Mouse (Mus musculus): ENCODE measurements at regions not wholly inside any gene's neighbourhood (a gene's known extent, or its start where the extent isn't known, plus 50 kb on each side); places are given as distances from the start of the nearest gene placed in this dataset.

DNA sequence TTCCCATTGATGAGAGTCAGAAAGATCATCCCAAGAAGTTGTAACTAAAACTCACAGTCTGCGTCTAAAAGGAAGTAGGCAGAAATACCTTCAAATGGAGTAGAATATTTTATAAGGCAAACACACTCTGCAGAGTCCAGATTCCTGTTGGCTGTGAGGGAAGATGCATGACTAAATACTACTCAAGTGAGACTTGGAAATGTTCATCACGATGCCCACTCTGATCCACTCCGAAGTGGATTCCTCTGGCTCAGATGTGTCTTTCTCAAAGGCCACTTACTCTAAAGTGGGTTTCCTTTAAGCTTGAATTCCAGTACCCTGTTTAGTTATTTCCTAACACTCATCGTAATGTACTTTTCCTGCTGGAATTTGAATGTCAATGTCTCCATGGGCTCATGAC lies 385.2 kb upstream of the Gm10131 start:
- DNase-seq (ENCODE audit: low read depth in 1 of 2, low spot score in 2 of 2): no peak

DNA sequence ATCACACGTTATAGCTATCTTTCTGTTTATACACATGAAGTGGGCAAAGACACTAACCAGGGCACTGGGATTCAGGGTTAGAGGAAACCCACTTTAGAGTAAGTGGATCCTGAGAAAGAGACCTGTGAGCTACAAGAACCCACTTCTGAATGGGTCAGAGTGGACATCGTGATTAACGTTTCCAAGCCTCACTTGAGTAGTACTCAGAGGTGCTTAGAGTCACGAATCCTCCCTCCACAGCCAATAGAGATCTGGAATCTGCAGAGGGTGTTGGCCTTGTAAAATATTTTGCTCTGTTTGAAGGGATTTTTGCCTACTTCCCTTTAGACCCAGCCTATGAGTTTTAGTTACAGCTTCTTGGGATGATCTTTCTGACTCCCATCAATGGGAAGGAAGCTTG lies 384.4 kb upstream of the Gm10131 start:
- DNase-seq (ENCODE audit: low read depth in 1 of 2, low spot score in 2 of 2): no peak

DNA sequence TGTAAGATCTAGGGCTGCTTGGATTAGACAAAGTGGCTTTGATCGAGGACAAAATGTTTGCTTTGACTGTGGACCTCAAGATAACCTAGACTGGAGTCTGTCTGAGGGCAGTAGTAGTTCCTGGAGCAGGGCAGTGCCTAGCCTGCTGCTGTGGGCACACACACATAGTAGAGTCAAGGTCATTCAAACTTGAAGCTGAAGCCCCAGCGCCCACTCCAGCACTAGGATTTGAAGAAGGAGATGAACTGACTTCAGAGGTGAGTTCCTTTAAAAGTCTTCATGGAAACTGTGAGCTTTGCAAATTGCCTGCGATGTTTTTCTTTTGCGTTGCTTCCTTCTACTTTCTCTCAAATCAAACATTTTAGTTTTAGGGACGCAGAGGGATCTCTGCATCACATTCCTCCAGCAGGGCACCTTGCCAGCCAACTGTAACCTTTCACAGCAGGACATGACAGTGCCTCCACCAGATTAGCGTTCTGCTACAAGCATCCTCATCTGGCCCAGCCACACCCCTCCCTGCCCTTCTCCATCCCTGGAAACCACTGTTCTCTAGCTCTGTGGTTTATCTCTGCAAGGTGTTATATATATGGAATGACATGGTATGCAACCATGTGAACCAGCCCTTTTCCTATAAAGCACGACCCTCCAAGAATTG lies 377.3 kb upstream of the Gm10131 start:
- DNase-seq (ENCODE audit: low read depth in 1 of 2, low spot score in 2 of 2): no peak

DNA sequence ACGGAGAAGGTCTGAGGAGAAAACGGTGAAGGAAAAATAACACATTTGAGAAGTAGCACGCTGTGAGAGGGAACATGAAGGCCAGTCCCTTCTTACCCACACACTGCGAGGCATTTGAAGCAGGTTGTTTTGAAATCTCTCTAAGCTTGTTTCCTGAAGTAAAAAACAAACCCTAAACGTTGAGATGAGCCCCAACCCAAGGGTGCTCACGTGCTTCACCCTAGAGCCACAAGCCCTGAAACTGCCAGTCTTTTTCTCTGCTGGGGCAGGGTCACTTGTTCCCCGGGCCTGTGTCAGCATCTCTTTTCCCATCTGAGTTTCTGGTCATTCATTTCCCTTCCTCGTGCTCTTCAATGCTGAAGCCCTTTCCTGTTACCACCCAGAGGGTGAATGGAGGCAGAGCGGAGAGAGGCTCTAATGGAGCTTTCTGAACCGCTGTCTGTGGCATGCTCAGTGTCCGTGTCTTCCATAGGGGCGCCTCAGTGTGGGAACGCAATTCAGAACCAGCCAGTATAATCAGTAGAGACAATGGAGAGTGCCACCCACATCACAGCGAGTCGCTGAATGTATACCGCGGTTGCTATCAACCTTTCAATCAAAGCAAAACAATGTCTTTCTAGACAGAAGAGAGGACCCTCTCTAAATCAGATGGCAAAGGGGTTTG lies 375.0 kb upstream of the Gm10131 start:
- no peak for DNase-seq (ENCODE audit: low read depth in 1 of 2, low spot score in 2 of 2)

DNA sequence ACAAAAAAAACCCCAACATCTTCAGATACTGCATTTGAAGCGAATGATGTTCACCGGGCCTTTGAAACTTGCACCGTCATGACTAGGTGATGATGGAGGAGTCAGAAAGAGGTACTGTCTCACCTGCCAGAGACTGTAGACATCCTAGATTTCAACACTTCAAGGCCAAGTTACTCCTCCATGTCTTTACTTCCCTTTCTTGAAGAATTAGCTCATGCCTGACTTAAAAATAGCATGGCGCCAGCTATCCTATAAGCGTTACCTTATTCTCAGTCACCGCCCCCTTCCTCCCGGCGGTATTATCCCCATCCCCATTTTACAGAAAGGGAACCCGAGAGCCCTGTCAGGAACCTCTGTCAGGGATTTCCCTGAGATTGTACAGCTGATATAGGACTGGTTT lies 374.4 kb upstream of the Gm10131 start:
- no peak for DNase-seq (ENCODE audit: low read depth in 1 of 2, low spot score in 2 of 2)

DNA sequence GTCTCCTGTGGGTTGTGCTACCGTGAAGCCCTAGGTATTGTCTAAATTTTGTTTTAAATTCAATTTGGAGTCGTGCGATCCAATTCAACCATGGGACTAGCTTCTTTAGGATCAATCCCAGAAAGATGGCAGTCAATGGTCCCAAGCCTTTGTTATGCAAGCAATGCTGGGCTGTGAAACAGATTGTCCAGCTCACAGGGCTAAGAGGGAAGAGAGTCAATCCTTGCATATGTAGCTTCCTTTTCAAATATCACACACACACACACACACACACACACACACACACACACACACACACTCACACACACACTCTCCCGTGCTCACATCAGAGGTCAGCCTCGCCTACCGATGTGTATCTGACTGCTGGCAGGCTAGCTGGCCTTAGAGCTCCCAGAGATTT lies 373.8 kb upstream of the Gm10131 start:
- DNase-seq (ENCODE audit: low read depth in 1 of 2, low spot score in 2 of 2): no peak

DNA sequence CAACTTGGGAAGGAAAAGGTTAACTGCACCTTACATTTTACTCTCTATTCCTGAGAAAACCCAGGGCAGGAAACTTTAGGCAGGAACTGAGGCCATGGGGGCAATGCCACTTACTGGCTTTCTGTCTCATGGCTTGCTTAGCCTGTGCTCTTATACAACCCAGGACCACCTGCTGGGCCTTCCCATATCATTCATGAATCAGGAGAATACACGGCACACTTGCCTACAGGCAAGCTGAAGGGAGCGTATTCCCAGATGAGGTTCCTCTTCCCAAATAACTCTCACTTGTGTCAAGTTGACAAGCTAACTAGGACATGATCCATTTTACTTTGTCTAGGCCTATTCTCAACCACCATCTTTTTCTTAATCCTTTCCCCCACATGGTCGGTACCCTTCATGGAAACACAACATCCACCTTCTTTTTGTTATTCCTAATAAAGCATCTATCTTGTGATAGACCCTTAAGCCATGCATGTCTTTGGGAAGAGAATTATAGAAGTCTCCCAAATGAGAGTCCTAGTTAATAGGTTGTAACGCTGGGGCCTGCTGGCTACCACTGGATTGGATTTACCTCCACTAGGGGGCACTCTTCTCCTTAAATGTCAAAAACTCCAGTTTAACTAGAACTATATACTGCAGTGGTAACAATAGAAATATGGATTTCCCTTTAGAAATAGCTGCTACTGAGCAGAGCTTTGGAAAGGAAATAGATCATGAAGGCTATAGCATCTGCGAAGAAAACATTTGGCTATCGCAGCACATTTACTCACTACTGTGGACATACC lies 373.2 kb upstream of the Gm10131 start:
- no peak for DNase-seq (ENCODE audit: low read depth in 1 of 2, low spot score in 2 of 2)

DNA sequence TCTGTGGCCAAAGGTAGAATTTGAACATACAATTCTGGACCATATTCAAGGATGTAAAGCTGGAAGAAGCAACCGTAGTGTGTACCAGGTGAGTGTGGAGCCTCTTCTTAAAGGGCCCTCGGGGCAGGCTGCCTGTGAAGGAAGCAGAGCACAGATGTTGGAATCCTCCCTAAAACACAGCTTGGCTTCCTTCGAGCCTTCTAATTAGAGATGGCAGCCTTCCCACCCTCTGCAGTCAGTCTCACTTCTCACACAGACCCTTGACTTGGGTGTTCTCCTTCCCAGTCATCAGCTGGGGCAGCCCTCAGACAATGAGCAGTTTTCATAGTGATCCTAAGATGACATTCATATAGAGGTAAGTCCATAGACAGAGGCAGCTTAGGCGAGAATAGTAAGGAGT lies 371.7 kb upstream of the Gm10131 start:
- DNase-seq (ENCODE audit: low read depth in 1 of 2, low spot score in 2 of 2): no peak

DNA sequence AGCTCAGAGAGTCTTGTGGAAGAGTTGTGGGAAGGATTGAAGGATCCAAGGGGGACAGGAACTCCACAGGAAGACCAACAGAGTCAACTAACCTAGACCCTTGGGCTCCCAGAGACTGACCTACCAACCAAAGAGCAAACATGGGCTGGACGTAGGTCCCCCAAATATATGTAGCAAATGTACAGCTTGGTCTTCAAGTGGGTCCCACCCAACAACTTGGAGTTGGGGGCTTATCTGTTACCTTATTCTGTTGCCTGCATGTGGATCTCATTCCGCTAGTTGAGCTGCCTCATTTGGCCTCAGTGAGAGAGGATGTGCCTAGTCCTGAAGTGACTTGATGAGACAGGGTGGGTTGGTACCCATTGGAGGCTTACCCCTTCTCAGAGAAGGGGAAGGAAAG lies 371.1 kb upstream of the Gm10131 start:
- DNase-seq (ENCODE audit: low read depth in 1 of 2, low spot score in 2 of 2): no peak

DNA sequence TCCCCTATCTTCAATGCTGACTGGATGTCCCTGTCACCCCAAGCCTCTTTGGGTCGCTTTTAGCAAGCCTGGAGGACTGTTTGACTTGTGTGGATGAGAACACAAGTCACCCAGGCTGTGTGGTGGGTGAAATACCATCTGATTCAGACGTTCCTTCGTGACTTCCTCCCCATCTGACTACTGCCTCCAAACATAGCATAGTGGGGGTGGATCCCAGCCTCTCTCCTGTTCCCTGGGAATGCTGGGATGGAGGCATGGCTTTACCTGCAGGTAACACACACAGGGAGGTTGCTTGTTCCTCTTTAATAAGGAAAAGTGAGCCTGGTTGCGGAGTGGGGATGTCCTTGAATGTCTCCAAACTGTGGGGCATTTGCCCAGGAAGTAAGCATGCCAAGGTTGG lies 369.0 kb upstream of the Gm10131 start:
- DNase-seq (ENCODE audit: low read depth in 1 of 2, low spot score in 2 of 2): no peak

DNA sequence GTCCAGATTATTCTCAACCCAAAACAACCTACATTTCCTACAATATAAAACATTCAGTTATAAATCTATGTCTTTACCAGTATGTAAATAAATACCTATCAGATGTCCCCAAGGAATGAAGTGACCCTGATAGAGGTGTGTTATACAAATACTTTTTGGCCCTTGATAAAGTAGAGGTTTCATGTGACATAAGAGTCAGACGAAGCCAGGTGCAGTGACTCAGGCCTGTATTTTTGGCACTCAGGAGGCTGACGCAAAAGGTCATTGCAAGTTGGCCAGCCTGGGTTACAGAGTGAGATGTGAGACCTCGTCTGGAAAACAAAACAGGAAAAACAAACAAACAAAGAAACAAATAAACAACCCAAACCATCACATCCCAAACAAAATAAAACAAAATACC lies 367.4 kb upstream of the Gm10131 start:
- DNase-seq (ENCODE audit: low read depth in 1 of 2, low spot score in 2 of 2): no peak

DNA sequence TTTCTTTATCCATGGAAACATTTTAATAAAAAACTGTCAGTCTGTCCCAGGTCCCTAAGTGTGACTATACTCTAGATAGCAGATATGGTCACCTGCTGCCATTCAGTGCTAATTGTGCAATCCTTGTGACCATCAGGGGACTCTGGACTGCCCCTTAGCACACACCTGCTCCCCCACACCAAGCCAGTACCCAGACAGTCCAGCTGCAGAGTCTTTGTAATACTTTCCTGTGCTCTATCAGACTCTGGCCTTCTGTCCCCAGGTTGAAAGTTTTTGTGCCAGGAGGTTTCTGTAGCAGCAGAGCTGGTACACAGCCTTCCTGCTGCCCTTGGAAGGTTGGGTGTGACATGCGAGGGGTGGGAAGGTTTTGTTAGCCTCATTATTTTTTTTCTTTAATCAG lies 366.9 kb upstream of the Gm10131 start:
- no peak for DNase-seq (ENCODE audit: low read depth in 1 of 2, low spot score in 2 of 2)

DNA sequence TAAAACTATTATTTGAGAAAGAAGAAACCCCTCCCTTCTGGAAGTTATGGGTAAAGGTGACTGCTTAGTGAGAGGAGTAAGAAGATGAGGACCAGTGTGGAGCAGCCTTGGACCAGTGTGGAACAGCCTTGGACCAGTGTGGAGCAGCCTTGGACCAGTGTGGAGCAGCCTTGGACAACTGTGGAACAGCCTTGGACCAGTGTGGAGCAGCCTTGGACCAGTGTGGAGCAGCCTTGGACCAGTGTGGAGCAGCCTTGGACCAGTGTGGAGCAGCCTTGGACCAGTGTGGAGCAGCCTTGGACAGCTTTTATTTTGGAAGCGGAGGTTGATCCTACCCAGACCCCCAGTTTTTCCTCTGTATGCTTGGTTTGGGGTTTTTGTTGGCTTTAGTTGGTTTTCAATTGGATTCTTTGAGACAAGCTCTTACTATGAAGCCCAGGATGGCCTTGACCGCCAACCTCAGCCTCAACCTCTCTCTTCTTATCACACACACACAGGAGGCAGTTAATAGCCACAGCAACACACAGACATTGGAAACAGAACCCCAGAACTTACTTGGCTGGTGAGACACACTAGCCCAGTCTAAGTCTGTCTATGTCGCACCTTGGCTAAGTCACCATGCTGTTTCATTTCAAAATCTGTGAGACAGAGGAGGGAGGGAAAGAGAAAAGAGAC lies 364.7 kb upstream of the Gm10131 start:
- no peak for DNase-seq (ENCODE audit: low read depth in 1 of 2, low spot score in 2 of 2)

DNA sequence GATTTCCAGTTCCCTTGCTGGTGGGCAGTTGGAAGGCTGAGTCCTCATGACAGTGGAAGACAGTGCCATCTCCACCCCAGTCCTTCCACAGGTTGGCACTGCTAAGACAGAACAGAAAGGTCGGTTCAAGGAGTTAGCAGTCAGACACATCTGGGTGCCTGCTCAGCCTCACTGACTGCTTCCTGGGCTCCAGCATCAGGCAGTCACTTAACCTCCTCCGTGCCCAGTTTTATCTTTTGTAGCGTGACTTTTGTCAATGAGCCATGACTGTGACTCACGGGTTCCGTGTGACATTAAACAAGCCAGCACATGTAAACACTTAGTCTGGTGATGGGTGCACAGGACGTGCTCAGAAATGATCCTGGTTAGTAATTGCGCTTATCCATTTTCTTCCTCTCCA lies 363.1 kb upstream of the Gm10131 start:
- DNase-seq (ENCODE audit: low read depth in 1 of 2, low spot score in 2 of 2): no peak

DNA sequence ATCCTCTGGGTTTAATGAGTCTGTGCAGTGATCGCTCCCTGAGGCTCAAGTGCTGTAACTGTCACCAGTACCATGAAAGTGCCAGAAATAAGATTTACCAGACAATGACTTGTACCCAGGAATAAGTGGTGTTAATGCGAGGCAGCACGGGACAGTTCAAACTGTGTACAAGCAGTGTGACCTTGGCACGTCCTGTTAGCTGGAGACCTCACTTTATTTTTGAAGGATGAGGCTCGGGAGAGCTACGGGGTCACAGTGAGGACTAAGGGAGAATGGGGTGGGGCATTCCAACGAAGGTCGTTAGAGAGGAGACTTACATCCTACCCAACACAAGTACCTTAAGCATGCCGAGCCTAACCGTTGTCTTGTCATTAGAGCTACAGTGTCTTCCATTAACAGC lies 362.2 kb upstream of the Gm10131 start:
- no peak for DNase-seq (ENCODE audit: low read depth in 1 of 2, low spot score in 2 of 2)

DNA sequence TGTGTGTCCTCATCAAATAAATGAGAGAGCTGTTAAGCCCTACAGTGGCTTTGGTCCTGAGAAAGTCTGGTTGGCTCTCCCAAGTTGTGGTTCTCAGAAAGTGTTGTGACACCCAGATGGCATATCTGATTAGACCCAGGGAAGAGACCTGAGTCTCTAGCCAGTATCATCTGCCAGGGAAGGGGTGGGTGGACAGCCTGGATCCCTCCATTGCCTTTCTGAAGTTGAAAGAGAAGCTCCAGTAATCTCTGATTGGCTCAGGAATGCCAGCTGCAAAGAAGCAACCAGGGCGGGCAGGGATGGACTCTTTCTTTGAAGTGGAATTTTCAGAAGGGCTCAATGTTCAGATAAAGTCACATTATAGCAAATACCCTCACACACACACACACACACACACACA lies 361.8 kb upstream of the Gm10131 start:
- DNase-seq (ENCODE audit: low read depth in 1 of 2, low spot score in 2 of 2): no peak

DNA sequence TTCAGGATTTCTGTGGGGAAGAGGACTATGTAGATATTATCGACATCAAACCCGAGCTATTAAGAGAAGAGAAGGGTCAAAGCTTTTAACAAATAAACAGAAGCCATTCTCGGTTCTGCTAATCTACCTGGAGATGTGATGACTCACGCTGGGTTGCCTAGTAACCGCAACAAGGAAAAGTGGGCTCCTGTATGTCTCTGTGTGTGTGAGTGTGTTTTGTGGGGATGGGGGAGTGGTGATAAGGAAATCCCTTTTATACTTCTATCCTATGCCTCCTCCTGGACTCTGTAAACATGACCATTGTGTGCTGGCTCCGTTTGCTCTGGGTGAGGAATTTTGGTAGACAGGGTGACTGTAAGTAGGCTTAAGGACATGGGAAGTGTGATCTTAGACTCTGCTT lies 361.3 kb upstream of the Gm10131 start:
- DNase-seq (ENCODE audit: low read depth in 1 of 2, low spot score in 2 of 2): no peak

DNA sequence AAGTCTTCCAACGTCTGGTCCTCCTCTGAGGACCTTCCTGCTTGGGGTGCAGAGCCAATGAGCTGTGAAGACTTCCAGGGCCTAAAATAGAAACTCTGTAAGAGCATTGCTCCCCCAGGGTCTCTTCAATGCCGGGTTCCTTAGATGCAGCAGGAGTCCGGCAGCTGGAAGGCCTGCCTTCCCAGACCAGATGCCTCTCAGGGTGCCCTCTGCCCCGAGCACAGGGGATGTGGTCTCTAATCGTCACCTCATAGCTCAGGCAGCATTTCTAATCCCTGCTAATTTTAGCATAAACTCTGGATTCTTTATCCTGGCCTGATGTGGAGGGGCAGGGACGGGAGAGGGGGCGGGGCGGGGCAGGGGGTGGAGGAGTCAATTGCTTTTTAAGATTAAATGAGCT lies 360.9 kb upstream of the Gm10131 start:
- DNase-seq (ENCODE audit: low read depth in 1 of 2, low spot score in 2 of 2): no peak

DNA sequence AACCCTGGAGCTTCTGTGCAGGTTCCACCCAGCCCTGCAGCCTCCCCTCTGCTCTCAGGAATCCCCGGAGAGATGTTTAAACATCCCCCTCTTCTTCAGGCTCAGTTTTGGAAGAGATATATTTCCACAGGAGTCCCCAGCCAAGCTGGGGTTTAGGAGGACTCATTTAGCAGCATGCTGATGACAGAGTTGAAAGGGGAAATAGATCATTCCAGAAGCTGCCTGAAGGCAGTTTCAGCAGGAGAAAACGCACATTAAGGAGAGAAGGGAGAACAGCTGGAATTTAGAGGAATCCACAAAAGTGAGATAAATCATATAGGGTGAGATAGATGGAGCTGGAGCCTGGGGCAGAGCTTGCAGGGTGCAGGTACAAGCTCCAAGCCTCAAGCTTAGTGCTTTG lies 357.6 kb upstream of the Gm10131 start:
- no peak for DNase-seq (ENCODE audit: low read depth in 1 of 2, low spot score in 2 of 2)

DNA sequence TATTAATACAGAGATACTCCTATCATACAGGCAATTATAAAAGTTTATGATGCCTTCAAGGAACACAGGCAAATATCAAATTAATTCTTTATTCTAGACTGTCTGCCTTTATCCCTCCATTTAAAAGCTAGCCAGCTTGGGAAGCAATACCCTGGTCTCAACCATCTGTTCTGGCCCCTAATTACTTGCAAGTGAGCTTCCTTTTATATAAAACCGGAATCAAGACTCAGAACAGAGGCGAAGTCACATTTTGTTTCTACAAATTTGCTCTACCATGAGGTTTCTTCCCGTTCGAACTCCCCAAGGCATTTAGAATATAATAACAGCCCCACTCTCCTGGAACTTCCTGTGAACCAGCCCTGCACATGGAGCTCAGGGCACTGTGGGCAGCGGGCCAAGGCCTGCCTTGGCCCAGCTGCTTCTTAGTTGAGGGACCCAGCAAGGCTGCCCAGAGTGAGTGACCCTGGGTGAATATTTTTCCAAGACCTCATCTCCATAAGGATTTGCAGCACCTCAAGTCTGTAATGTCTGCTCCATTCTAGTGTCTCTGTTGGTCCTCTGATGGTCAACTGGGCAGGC lies 355.3 kb upstream of the Gm10131 start:
- DNase-seq (ENCODE audit: low read depth in 1 of 2, low spot score in 2 of 2): no peak

DNA sequence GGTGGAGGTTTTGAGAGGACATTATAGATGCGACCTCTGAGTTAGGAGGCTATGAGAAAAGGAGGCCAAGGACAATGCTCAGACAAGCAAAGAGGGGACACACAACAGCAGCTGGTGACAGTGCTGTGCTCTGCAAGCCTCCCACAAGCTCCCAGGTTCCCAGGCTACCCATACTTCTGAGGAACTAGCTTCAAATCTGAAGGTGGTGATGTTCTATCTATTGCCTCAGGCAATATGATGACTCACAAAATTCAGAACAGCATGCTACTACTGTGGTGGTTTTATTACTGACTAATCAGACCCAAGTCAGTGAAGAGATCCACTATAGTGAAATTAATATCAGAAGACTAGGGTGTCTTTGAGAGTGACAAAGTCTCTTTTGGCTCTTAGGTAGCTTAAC lies 353.9 kb upstream of the Gm10131 start:
- DNase-seq (ENCODE audit: low read depth in 1 of 2, low spot score in 2 of 2): no peak

DNA sequence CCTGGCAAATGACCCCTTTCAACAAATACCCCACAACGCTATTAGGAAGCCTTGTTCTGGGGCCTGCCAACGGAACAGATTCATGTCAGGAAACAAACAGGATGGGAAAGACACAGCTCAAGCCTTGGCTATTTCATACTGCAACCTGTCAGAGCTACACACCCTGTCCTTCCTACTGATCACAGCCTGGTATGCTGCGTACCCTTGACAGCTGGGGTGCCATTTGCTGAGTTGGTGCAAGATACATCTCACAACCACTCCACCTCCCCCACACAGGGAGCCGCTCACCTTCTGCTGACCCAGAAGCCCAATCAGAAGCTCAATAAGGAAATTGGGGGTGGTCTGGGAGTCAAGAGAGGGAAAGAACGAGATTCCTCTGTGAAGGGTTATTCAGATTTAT lies 350.7 kb upstream of the Gm10131 start:
- DNase-seq (ENCODE audit: low read depth in 1 of 2, low spot score in 2 of 2): no peak

All from monocyte, adult 2 months (primary cell).